Mouse (Mus musculus) embryonic fibroblast, embryonic 13.5 days (primary cell): ENCODE measurements around the gene Tbcd.

ENCODE experiments used
- CTCF ChIP-seq: IDR thresholded peaks from 2 replicates; pipeline ENCODE4 v1.5.1; 2011; ENCODE audit warnings: mild to moderate bottlenecking, control low read depth, low read length, moderate library complexity, borderline replicate concordance; ENCODE audit not compliant: insufficient read depth
- POLR2A ChIP-seq: IDR thresholded peaks from 2 replicates; pipeline ENCODE4 v1.6.1; 2011; ENCODE audit warnings: low read depth, mild to moderate bottlenecking, control low read depth, low read length, moderate library complexity

- TF ChIP-seq POLR2A = no peak
- no peak for TF ChIP-seq CTCF
Measured at GRCm38 (mm10) chr11:121545398-121546034, 93.8 kb downstream of the Tbcd start.
